Mouse (Mus musculus) heart, postnatal 10 days (tissue): Measurements from ENCODE around the gene Hsf5. TPM values are rescaled to one million over a fixed set of nuclear protein-coding genes. Genes with fewer than 3 reads are reported as not detected.
A peak's percentile ranks its signal among the peaks of the same experiment; 100 is the strongest.

ENCODE experiments used
- DNase-seq, 2 experiments: peaks; one replicate each; pipeline ENCODE4 v3.0.0; 2021
- intact Hi-C: fragments of 180-260 bp; cut with DNase I; formaldehyde crosslinking; loops from one replicate; pipeline ENCODE4 v1.15.1; 2025
- total RNA-seq, 2 experiments: library from RNA; stranded (reverse); gene quantifications; 2 replicates each; pipeline ENCODE4 v1.2.3; 2021

Hsf5 gene
- under 1 TPM; 0.05 to 0.14 TPM for total RNA-seq

GRCm38 (mm10) chr11:87616790-87617474 is at the start of gene Hsf5:
Gene Hsf5, plus strand, starts transcription at chr11:87617164.
- intact Hi-C loops = no loop called here
- no peak for DNase-seq

GRCm38 (mm10) chr11:87568255-87568953 is 48.6 kb upstream of the Hsf5 start, which contains the start of gene Sept4:
Gene Sept4, plus strand, starts transcription at chr11:87568903.
- intact Hi-C loops = no loop called here
- DNase-seq = no peak

GRCm38 (mm10) chr11:87570743-87571142 is 46.2 kb upstream of the Hsf5 start:
- intact Hi-C loops = no loop called here
- no peak for DNase-seq

- intact Hi-C loops = no loop called here
- DNase-seq = peak; percentile 41 to 43
These were observed 45.5 kb upstream of the Hsf5 start for GRCm38 (mm10) chr11:87571361-87571950.

- peak in 1 of 2 experiments; percentile 14 for DNase-seq
- intact Hi-C loops = no loop called here
These were observed 43.2 kb upstream of the Hsf5 start for GRCm38 (mm10) chr11:87573751-87574150.

- intact Hi-C loops = no loop called here
- no peak for DNase-seq
These were observed 42.3 kb upstream of the Hsf5 start for GRCm38 (mm10) chr11:87574520-87575180.

GRCm38 (mm10) chr11:87577601-87578248 is 39.2 kb upstream of the Hsf5 start:
- intact Hi-C loops = no loop called here
- no peak for DNase-seq

- peak; percentile 75 to 78 for DNase-seq
- intact Hi-C loops = no loop called here
These were observed 38.6 kb upstream of the Hsf5 start for GRCm38 (mm10) chr11:87578249-87578962.

- intact Hi-C loops = no loop called here
- peak; percentile 61 to 64 for DNase-seq
These were observed 37.9 kb upstream of the Hsf5 start for GRCm38 (mm10) chr11:87578963-87579601.

GRCm38 (mm10) chr11:87579713-87580112 is 37.3 kb upstream of the Hsf5 start:
- intact Hi-C loops = loop anchor here (5.0 kb wide), 1 partner anchor 57 kb away; no protein-coding TSS in a partner anchor
- DNase-seq = no peak

- intact Hi-C loops = loop anchor here (5.0 kb wide), 1 partner anchor 58 kb away; no protein-coding TSS in a partner anchor
- DNase-seq = no peak
These were observed 36.4 kb upstream of the Hsf5 start for GRCm38 (mm10) chr11:87580543-87581085.

GRCm38 (mm10) chr11:87581161-87581865 is 35.7 kb upstream of the Hsf5 start:
- intact Hi-C loops = loop anchor here (5.0 kb wide), 1 partner anchor 59 kb away; no protein-coding TSS in a partner anchor
- DNase-seq = no peak

GRCm38 (mm10) chr11:87581933-87582710 is 34.8 kb upstream of the Hsf5 start:
- DNase-seq = no peak
- intact Hi-C loops = loop anchor here (5.0 kb wide), 1 partner anchor 60 kb away; no protein-coding TSS in a partner anchor

GRCm38 (mm10) chr11:87583291-87584034 is 33.5 kb upstream of the Hsf5 start:
- intact Hi-C loops = loop anchor here (5.0 kb wide), 1 partner anchor 61 kb away; no protein-coding TSS in a partner anchor
- DNase-seq = no peak

GRCm38 (mm10) chr11:87584711-87585505 is 32.1 kb upstream of the Hsf5 start:
- intact Hi-C loops = loop anchor here (5.0 kb wide), 1 partner anchor 63 kb away; no protein-coding TSS in a partner anchor
- peak; percentile 68 to 70 for DNase-seq
